8 mouse cellular contexts compared by ENCODE assay signal in genomic region chr14:40965507-40966356, GRCm38 (mm10). TPM values are rescaled to one million over a fixed set of nuclear protein-coding genes. Genes with fewer than 3 reads are reported as not detected.
A peak's percentile ranks its signal among the peaks of the same experiment; 100 is the strongest.
DNase-seq lines count a peak whose midpoint lies in the region; ATAC-seq and TF ChIP-seq lines count a peak whose summit lies in the region.

No protein-coding gene starts in this region.

- no peak for TF ChIP-seq RAD21 in MEL (IDR thresholded peaks at IDR 0.05; ENCODE audit: low read depth, low read length)

- TF ChIP-seq EP300 in MEL (IDR thresholded peaks at IDR 0.05; ENCODE audit: low read depth in 1 of 2, low read length in 2 of 2): peak in 1 of 2 experiments; percentile 28; a peak in 1 of 4 replicates

- DNase-seq in MEL (ENCODE audit: low read depth, low spot score): peak; percentile 85
- no peak for DNase-seq in forebrain, embryonic 11.5 days (ENCODE audit: low spot score)
- DNase-seq in layer of hippocampus, postnatal 25 days (ENCODE audit: extremely low spot score in 1 of 2, low spot score in 1 of 2): no peak

- peaks cover 73% of the 10 kb centered on the region for H3K4me1 ChIP-seq in erythroblast, embryonic 14.5 days (ENCODE audit: control insufficient read depth)
- H3K4me1 ChIP-seq in MEL (ENCODE audit: control insufficient read depth in 1 of 2, insufficient read depth in 2 of 2, low read length in 2 of 2): peaks cover 7 to 36% of the 10 kb centered on the region in 2 experiments
- peaks cover 27% of the 10 kb centered on the region for H3K4me1 ChIP-seq in forebrain, embryonic 11.5 days (replicated peaks; ENCODE audit: control insufficient read depth, insufficient read depth, low read length)
- peaks cover 33% of the 10 kb centered on the region for H3K4me1 ChIP-seq in intestine, embryonic 15.5 days (replicated peaks)
- H3K4me1 ChIP-seq in liver, embryonic 15.5 days (replicated peaks): peaks cover 64% of the 10 kb centered on the region
- peaks cover 52% of the 10 kb centered on the region for H3K4me1 ChIP-seq in neural tube, embryonic 13.5 days (replicated peaks)

- no peaks in the 10 kb centered on the region for H3K9me3 ChIP-seq in erythroblast, embryonic 14.5 days (ENCODE audit: control insufficient read depth, low read length)
- no peaks in the 10 kb centered on the region for H3K9me3 ChIP-seq in MEL (replicated peaks; ENCODE audit: insufficient read depth, low read length)
- no peaks in the 10 kb centered on the region for H3K9me3 ChIP-seq in forebrain, embryonic 11.5 days (ENCODE audit: control insufficient read depth, low read length)
- no peaks in the 10 kb centered on the region for H3K9me3 ChIP-seq in intestine, embryonic 15.5 days
- no peaks in the 10 kb centered on the region for H3K9me3 ChIP-seq in liver, embryonic 15.5 days (replicated peaks)
- no peaks in the 10 kb centered on the region for H3K9me3 ChIP-seq in neural tube, embryonic 13.5 days

- peak overlapping the region; percentile 82 for H3K4me3 ChIP-seq in erythroblast, embryonic 14.5 days (replicated peaks)
- peak overlapping the region; percentile 88 to 99 for H3K4me3 ChIP-seq in MEL (ENCODE audit: control insufficient read depth in 1 of 2, insufficient read depth in 1 of 2, low read depth in 2 of 2, low read length in 2 of 2)
- peak overlapping the region; percentile 87 for H3K4me3 ChIP-seq in forebrain, embryonic 11.5 days (ENCODE audit: low read depth, low read length)
- H3K4me3 ChIP-seq in intestine, embryonic 15.5 days (replicated peaks): peak overlapping the region; percentile 76
- H3K4me3 ChIP-seq in liver, embryonic 15.5 days (replicated peaks): peak overlapping the region; percentile 88
- H3K4me3 ChIP-seq in neural tube, embryonic 13.5 days: peak overlapping the region; percentile 93

- H3K9ac ChIP-seq in MEL (ENCODE audit: control insufficient read depth, low read depth, low read length, poor library complexity, severe bottlenecking): peak overlapping the region; percentile 96
- H3K9ac ChIP-seq in forebrain, embryonic 11.5 days (ENCODE audit: low read length): peak overlapping the region; percentile 92
- peak overlapping the region; percentile 86 for H3K9ac ChIP-seq in intestine, embryonic 15.5 days
- H3K9ac ChIP-seq in liver, embryonic 15.5 days: peak overlapping the region; percentile 92
- H3K9ac ChIP-seq in neural tube, embryonic 13.5 days: peak overlapping the region; percentile 92

- no peak for ATAC-seq in erythroblast, adult 5-6 weeks (replicated peaks; ENCODE audit: low FRiP score, poor library complexity, severe bottlenecking)
- no peak for ATAC-seq in forebrain, embryonic 11.5 days (replicated peaks; ENCODE audit: low FRiP score)
- peak; percentile 24 for ATAC-seq in intestine, embryonic 15.5 days
- ATAC-seq in liver, embryonic 15.5 days (ENCODE audit: insufficient read depth): no peak
- no peak; the same call in 1 of the 2 replicates for ATAC-seq in neural tube, embryonic 13.5 days (ENCODE audit: low read depth)

- TF ChIP-seq POLR2A in MEL (IDR thresholded peaks at IDR 0.05; ENCODE audit: control insufficient read depth in 1 of 2, insufficient read depth in 1 of 2, low read depth in 1 of 2, low read length in 2 of 2, poor library complexity in 1 of 2): peak; percentile 19 to 48; a peak in 2 of 4 replicates

- peak overlapping the region; percentile 68 for H3K27ac ChIP-seq in MEL (ENCODE audit: control insufficient read depth, low read depth, low read length)
- H3K27ac ChIP-seq in forebrain, embryonic 11.5 days (ENCODE audit: low read depth, low read length): peak overlapping the region; percentile 53; the same call in 1 of the 2 replicates
- peak overlapping the region; percentile 93 for H3K27ac ChIP-seq in intestine, embryonic 15.5 days
- peak overlapping the region; percentile 95 for H3K27ac ChIP-seq in liver, embryonic 15.5 days (replicated peaks)
- H3K27ac ChIP-seq in neural tube, embryonic 13.5 days (replicated peaks): peak overlapping the region; percentile 91

- H3K4me2 ChIP-seq in forebrain, embryonic 11.5 days (ENCODE audit: low read depth, low read length, severe bottlenecking): peak overlapping the region; percentile 64
- H3K4me2 ChIP-seq in intestine, embryonic 15.5 days (replicated peaks): peak overlapping the region; percentile 63
- H3K4me2 ChIP-seq in liver, embryonic 15.5 days: peak overlapping the region; percentile 97
- peak overlapping the region; percentile 81 for H3K4me2 ChIP-seq in neural tube, embryonic 13.5 days

- WGBS in forebrain, embryonic 11.5 days: 0% methylated on average over 15 of the region's 15 CpGs
- under 1% methylated on average over 15 of the region's 15 CpGs for WGBS in intestine, embryonic 15.5 days
- WGBS in liver, embryonic 15.5 days (ENCODE audit: insufficient replicate concordance): under 1% methylated on average over 15 of the region's 15 CpGs
- under 1% methylated on average over 15 of the region's 15 CpGs for WGBS in neural tube, embryonic 13.5 days

- H3K79me2 ChIP-seq in MEL (ENCODE audit: control insufficient read depth, insufficient read depth, low read length, poor library complexity): peaks cover 21% of the 10 kb centered on the region

- no peaks in the 10 kb centered on the region for H3K36me3 ChIP-seq in erythroblast, embryonic 14.5 days (ENCODE audit: control insufficient read depth)
- peaks cover 0 to 38% of the 10 kb centered on the region in 2 experiments; a peak in 2 of 4 replicates for H3K36me3 ChIP-seq in MEL (ENCODE audit: control insufficient read depth in 1 of 2, insufficient read depth in 2 of 2, low read length in 2 of 2)
- H3K36me3 ChIP-seq in forebrain, embryonic 11.5 days (ENCODE audit: control insufficient read depth, insufficient read depth, low read length): no peaks in the 10 kb centered on the region
- H3K36me3 ChIP-seq in intestine, embryonic 15.5 days: no peaks in the 10 kb centered on the region
- no peaks in the 10 kb centered on the region for H3K36me3 ChIP-seq in liver, embryonic 15.5 days (replicated peaks)
- H3K36me3 ChIP-seq in neural tube, embryonic 13.5 days: no peaks in the 10 kb centered on the region

- H3K27me3 ChIP-seq in erythroblast, embryonic 14.5 days (ENCODE audit: control insufficient read depth): peaks cover 9% of the 10 kb centered on the region
- H3K27me3 ChIP-seq in MEL (ENCODE audit: control insufficient read depth in 1 of 2, insufficient read depth in 2 of 2, low read length in 2 of 2): no peaks in the 10 kb centered on the region
- no peaks in the 10 kb centered on the region for H3K27me3 ChIP-seq in forebrain, embryonic 11.5 days (ENCODE audit: control insufficient read depth, insufficient read depth, low read length)
- H3K27me3 ChIP-seq in intestine, embryonic 15.5 days (replicated peaks): no peaks in the 10 kb centered on the region
- H3K27me3 ChIP-seq in liver, embryonic 15.5 days: peaks cover 5% of the 10 kb centered on the region
- no peaks in the 10 kb centered on the region for H3K27me3 ChIP-seq in neural tube, embryonic 13.5 days

- no peak for TF ChIP-seq CTCF in MEL (IDR thresholded peaks at IDR 0.05 in 2 of 3, conservative IDR thresholded peaks at IDR 0.05 in 1 of 3; ENCODE audit: control insufficient read depth in 1 of 3, insufficient read depth in 1 of 3, low read depth in 2 of 3, low read length in 3 of 3, poor library complexity in 1 of 3, severe bottlenecking in 1 of 3)

TF ChIP-seq in MEL, 35 proteins besides CTCF, POLR2A, EP300 and RAD21:
- TF ChIP-seq HCFC1 (IDR thresholded peaks at IDR 0.05; ENCODE audit: low read depth, low read length) (peak; percentile 46; the same call in 1 of the 2 replicates), GABPA (IDR thresholded peaks at IDR 0.05; ENCODE audit: low read depth, low read length) (no peak), RCOR1 (IDR thresholded peaks at IDR 0.05; ENCODE audit: low read depth, low read length) (0 out of 2 replicates have a peak, but pooled peaks have one; percentile 36), ZMIZ1 (IDR thresholded peaks at IDR 0.05; ENCODE audit: low read depth, low read length) (0 out of 2 replicates have a peak, but pooled peaks have one; percentile 28), TBP (IDR thresholded peaks at IDR 0.05; ENCODE audit: low read depth, low read length) (0 out of 2 replicates have a peak, but pooled peaks have one; percentile 61), ZNF384 (IDR thresholded peaks at IDR 0.05; ENCODE audit: low read depth, low read length) (peak; percentile 83), ZC3H11A (IDR thresholded peaks at IDR 0.05; ENCODE audit: low read depth, low read length) (no peak), SIN3A (IDR thresholded peaks at IDR 0.05; ENCODE audit: low read length) (peak; percentile 65)

RNA-seq across cellular contexts. Expression of gene Tspan14, which starts 0.9 kb away (rescaled TPM):
- polyA plus RNA-seq in erythroblast, embryonic 14.5 days (2012): 0.27 and 0.33 TPM in 2 replicates
- total RNA-seq in erythroblast, adult 5-6 weeks (2015; ENCODE audit: low replicate concordance): 4.0 and 7.3 TPM in 2 replicates
- 8.2 and 9.4 TPM in 2 replicates for total RNA-seq in erythroblast, adult 5-6 weeks (2017; ENCODE audit: low replicate concordance)
- 16.7 and 24.8 TPM in 2 replicates for total RNA-seq in MEL (2012; rRNA removed)
- 10 to 100 TPM in 1 of 2 experiments, not detected in 1; 29.9 TPM for polyA plus RNA-seq in MEL (2012; ENCODE audit: insufficient read depth in 1 of 2, insufficient read length in 2 of 2, low read depth in 1 of 2, low replicate concordance in 2 of 2, missing spikeins in 1 of 2)
- 87.8 and 96.1 TPM in 2 replicates for polyA plus RNA-seq in forebrain, embryonic 11.5 days (2014; fragmentation: Nextera tagmentation; extraction: Ambion mirVana)
- polyA plus RNA-seq in intestine, embryonic 15.5 days (2015; fragmentation: Nextera tagmentation; extraction: Ambion mirVana): 56.8 and 61.0 TPM in 2 replicates
- 28.8 and 34.6 TPM in 2 replicates for polyA plus RNA-seq in liver, embryonic 15.5 days (2015; fragmentation: Nextera tagmentation; extraction: Ambion mirVana)
- polyA plus RNA-seq in neural tube, embryonic 13.5 days (2015; fragmentation: Nextera tagmentation; extraction: Ambion mirVana): 78.5 and 87.4 TPM in 2 replicates
- total RNA-seq in layer of hippocampus, postnatal 25 days (2021): 10 to 100 TPM; 40.9 to 41.0 TPM

RNA-seq across cellular contexts. Expression of gene Fam213a, which starts 47.9 kb away (rescaled TPM):
- 8.5 and 12.2 TPM in 2 replicates for polyA plus RNA-seq in erythroblast, embryonic 14.5 days (2012)
- 1,227 and 1,297 TPM in 2 replicates for total RNA-seq in erythroblast, adult 5-6 weeks (2015; ENCODE audit: low replicate concordance)
- 2,096 and 2,327 TPM in 2 replicates for total RNA-seq in erythroblast, adult 5-6 weeks (2017; ENCODE audit: low replicate concordance)
- total RNA-seq in MEL (2012; rRNA removed): 19.2 and 20.3 TPM in 2 replicates
- 10 to 100 TPM in 1 of 2 experiments, not detected in 1; 28.5 TPM for polyA plus RNA-seq in MEL (2012; ENCODE audit: insufficient read depth in 1 of 2, insufficient read length in 2 of 2, low read depth in 1 of 2, low replicate concordance in 2 of 2, missing spikeins in 1 of 2)
- polyA plus RNA-seq in forebrain, embryonic 11.5 days (2014; fragmentation: Nextera tagmentation; extraction: Ambion mirVana): 54.2 and 57.9 TPM in 2 replicates
- 51.6 and 54.4 TPM in 2 replicates for polyA plus RNA-seq in intestine, embryonic 15.5 days (2015; fragmentation: Nextera tagmentation; extraction: Ambion mirVana)
- polyA plus RNA-seq in liver, embryonic 15.5 days (2015; fragmentation: Nextera tagmentation; extraction: Ambion mirVana): 69.5 and 77.2 TPM in 2 replicates
- polyA plus RNA-seq in neural tube, embryonic 13.5 days (2015; fragmentation: Nextera tagmentation; extraction: Ambion mirVana): 69.1 and 73.4 TPM in 2 replicates
- 100 to 1,000 TPM; 160 to 181 TPM for total RNA-seq in layer of hippocampus, postnatal 25 days (2021)

Comparison
In these comparisons a context has a peak if more than half of its experiments do, and no peak if none do; other contexts are left out.
1. RNA of gene Tspan14, which starts 0.9 kb away (polyA plus RNA-seq): 87.8 to 96.1 TPM in forebrain, embryonic 11.5 days, 29.9 TPM in MEL, 78.5 to 87.4 TPM in neural tube, embryonic 13.5 days, 56.8 to 61.0 TPM in intestine, embryonic 15.5 days and 28.8 to 34.6 TPM in liver, embryonic 15.5 days; 0.27 to 0.33 TPM in erythroblast, embryonic 14.5 days; every median in the first group is over 10 times any median in the second.
2. Peak in every context shown above with its lines, with median percentiles within 50 percentile points of each other: H3K4me3 ChIP-seq, H3K27ac ChIP-seq, H3K9ac ChIP-seq and H3K4me2 ChIP-seq.